Mouse (Mus musculus): ENCODE measurements at regions not wholly inside any gene's neighbourhood (a gene's known extent, or its start where the extent isn't known, plus 50 kb on each side); places are given as distances from the start of the nearest gene placed in this dataset.

GRCm38 (mm10) chr1:195312426-195312825 is 135.9 kb upstream of the Cr2 start:
- DNase-seq (ENCODE audit: low read depth) = no peak

GRCm38 (mm10) chr1:195285076-195285475 is 108.6 kb upstream of the Cr2 start:
- DNase-seq (ENCODE audit: low read depth) = no peak

GRCm38 (mm10) chr1:195241496-195241895 is 65.0 kb upstream of the Cr2 start:
- peak; percentile 100 for DNase-seq (ENCODE audit: low read depth)

GRCm38 (mm10) chr1:195232658-195233057 is 56.1 kb upstream of the Cr2 start:
- DNase-seq (ENCODE audit: low read depth) = peak; percentile 89

- no peak for DNase-seq (ENCODE audit: low read depth)
Measured at GRCm38 (mm10) chr1:195227007-195227406, 50.5 kb upstream of the Cr2 start.

Measured in 416B (cell line).